Mouse (Mus musculus): ENCODE data around the gene Lenep. TPM values are rescaled to one million over a fixed set of nuclear protein-coding genes. Genes with fewer than 3 reads are reported as not detected.
"Not testable (repeated sequence)": the region's sequence is repeated elsewhere in the genome, so short reads cannot be mapped to it uniquely, and the experiment has no call there.

Gene Lenep
- polyA plus RNA-seq, 1 experiment from 2014 or later, result 0.15 TPM

DNA sequence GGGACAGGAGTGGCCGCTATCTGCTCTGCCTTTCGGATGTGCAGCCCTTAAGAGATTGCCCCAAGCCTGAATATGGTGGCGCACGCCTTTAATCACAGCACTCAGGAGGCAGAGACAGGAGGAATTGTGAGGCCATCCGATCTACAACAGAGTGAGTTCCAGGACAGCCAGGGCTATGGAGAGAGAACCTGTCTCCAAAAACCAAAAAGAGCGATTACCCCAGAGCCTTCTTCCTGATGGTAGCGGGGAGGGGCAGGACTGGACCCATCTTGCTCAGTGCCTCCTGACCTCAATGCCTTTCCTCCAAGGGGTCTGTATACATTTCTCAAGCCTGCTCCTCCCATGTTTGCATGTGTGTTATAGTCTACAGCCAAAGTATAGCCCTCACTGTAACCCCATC is 26.4 kb upstream of the Lenep start:
- peaks cover 63% of the 10 kb centered on the region for H3K36me3 ChIP-seq (replicated peaks)
- 96% methylated on average over 7 of the region's 7 CpGs for WGBS

DNA sequence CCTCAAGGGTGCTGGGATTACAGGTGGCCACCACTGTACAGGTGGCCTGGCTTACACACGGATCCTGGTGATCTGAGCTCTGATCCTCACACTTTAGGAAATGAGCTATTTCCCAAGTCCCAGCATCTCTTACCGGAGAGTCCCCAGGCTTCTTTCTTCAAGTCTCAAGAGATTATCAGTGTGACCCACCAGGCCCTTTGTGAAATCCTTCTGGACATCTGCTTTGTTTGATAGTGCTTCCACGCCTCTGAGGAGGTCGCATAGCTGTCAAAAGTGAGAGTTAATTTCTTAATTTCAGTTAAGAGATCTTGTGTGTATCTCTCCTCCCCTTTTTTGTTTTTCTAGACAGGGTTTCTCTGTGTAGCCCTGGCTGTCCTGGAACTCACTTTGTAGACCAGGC is 23.3 kb upstream of the Lenep start:
- Histone ChIP-seq H3K27me3 (ENCODE audit: poor library complexity, severe bottlenecking) (no peaks in the 10 kb centered on the region), H3K4me1 (peaks cover 41% of the 10 kb centered on the region), H3K36me3 (replicated peaks) (peaks cover 53% of the 10 kb centered on the region), H3K9me3 (no peaks in the 10 kb centered on the region), H3K27ac (no peak overlapping the region), H3K4me3 (no peak overlapping the region)
- 87% methylated on average over 4 of the region's 4 CpGs for WGBS
- DNase-seq (ENCODE audit: extremely low spot score, low spot score), result no peak

More for the DNA sequence above, 26.4 kb upstream of the Lenep start:
- not testable (repeated sequence) for H3K27me3 ChIP-seq (ENCODE audit: poor library complexity, severe bottlenecking); DNase-seq (ENCODE audit: extremely low spot score, low spot score); H3K9me3 ChIP-seq; H3K27ac ChIP-seq; H3K4me3 ChIP-seq
- peaks cover 34% of the 10 kb centered on the region for H3K4me1 ChIP-seq

DNA sequence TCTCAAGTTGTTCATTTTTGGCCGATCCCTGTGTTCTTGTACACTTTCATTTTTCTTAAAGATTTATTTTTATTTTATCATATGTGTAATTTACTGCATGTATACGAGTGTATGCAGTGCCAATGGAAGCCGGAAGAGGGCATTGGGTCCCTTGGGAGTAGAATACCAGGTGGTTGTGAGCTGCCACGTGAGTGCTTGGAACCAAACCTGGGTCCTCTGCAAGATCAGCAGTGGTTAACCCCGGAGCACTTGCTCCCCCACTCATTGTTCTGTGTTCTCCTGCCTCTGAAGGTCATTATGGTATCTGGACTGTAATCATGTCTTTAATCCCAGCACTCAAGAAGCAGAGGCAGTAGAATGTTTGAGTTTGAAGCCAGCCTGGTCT is 22.5 kb upstream of the Lenep start:
- H3K4me1 ChIP-seq, result peaks cover 41% of the 10 kb centered on the region
- H3K9me3 ChIP-seq, result no peaks in the 10 kb centered on the region
- H3K27ac ChIP-seq, result no peak overlapping the region
- no peak overlapping the region for H3K4me3 ChIP-seq
- WGBS, result 87% methylated on average over 5 of the region's 5 CpGs
- no peaks in the 10 kb centered on the region for H3K27me3 ChIP-seq (ENCODE audit: poor library complexity, severe bottlenecking)
- H3K36me3 ChIP-seq (replicated peaks), result peaks cover 53% of the 10 kb centered on the region
- no peak for DNase-seq (ENCODE audit: extremely low spot score, low spot score)

DNA sequence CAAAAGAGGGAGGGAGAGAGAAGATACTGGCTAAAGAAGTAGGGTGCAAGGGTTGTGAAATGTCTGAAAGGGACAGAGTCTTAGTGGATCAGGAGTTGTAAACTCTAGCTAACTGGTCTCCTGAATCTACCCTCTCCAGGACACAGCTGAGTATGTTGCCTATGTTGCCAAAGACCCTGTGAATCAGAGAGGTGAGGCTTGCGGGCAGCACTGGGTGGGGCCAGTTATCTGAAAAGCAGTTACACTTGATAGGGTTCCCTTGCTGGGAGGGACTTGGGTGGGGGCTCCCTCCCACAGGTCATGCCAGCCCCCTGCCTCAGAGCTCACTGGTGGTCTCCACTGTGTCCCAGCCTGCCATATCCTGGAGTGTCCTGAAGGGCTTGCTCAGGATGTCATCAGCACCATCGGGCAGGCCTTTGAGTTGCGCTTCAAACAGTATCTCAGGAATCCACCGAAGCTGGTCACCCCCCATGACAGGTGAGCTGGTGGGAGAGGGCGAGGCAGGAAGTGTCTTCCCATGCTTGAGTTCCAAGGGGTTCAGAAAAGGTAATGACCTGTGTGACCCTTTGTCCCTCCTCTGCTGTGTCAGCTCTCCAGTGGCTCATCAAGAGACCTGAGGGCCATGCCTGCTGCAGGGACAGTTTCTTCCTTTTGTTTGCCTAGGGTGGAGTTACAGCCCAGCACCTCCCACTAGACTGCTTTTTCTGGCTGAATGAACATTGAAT is 22.0 kb upstream of the Lenep start:
- H3K4me3 ChIP-seq, result no peak overlapping the region
- peaks cover 53% of the 10 kb centered on the region for H3K36me3 ChIP-seq (replicated peaks)
- WGBS, result 95% methylated on average over 5 of the region's 5 CpGs

DNA sequence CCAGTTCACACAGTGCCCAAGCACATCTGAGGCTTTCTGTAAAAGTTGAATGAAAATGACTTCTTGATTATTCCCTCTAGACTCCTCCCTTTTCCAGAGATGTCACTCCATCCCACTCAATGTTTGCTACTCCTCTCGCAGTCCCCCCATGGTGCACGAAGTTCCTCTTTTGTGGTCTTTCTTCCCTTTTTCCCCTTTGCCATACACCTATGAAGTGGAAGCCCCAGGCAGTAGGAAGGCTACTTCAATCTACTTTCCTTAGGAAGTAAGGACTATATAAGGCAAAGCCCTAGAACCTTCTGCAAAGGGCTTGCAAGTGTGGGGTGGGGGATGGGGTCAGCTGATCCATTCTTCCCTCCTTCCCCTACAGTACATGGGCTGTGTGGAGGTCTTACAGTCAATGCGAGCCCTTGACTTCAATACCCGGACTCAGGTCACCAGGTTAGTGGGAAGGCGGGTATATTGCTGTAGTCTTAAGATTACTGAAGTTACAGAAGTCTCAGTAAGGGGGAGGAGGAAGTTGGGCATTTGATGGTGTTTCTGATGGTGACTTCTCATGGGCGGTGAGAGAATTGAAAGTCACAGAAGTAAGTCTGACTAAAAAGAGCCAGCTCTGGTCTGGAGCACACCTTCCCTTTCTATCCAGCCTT is 20.1 kb upstream of the Lenep start:
- no peaks in the 10 kb centered on the region for H3K27me3 ChIP-seq (ENCODE audit: poor library complexity, severe bottlenecking)
- H3K36me3 ChIP-seq (replicated peaks), result peaks cover 47% of the 10 kb centered on the region
- WGBS, result 80% methylated on average over 6 of the region's 6 CpGs
- no peak for DNase-seq (ENCODE audit: extremely low spot score, low spot score)
- H3K4me1 ChIP-seq, result peaks cover 46% of the 10 kb centered on the region
- peak overlapping the region; percentile 86 for H3K27ac ChIP-seq
- peak overlapping the region; percentile 52 for H3K4me3 ChIP-seq
- no peaks in the 10 kb centered on the region for H3K9me3 ChIP-seq

More for the DNA sequence above, 22.0 kb upstream of the Lenep start:
- Histone ChIP-seq H3K4me1 (peaks cover 41% of the 10 kb centered on the region), H3K9me3 (no peaks in the 10 kb centered on the region), H3K27me3 (ENCODE audit: poor library complexity, severe bottlenecking) (no peaks in the 10 kb centered on the region), H3K27ac (no peak overlapping the region)
- DNase-seq (ENCODE audit: extremely low spot score, low spot score), result no peak

GRCm38 (mm10) chr3:89421810-89422473 is 19.3 kb upstream of the Lenep start:
- peaks cover 52% of the 10 kb centered on the region for H3K4me1 ChIP-seq
- H3K27me3 ChIP-seq (ENCODE audit: poor library complexity, severe bottlenecking), result no peaks in the 10 kb centered on the region
- no peak for DNase-seq (ENCODE audit: extremely low spot score, low spot score)
- peak overlapping the region; percentile 86 for H3K27ac ChIP-seq
- WGBS, result 5% methylated on average over 22 of the region's 22 CpGs
- no peaks in the 10 kb centered on the region for H3K9me3 ChIP-seq
- H3K4me3 ChIP-seq, result peak overlapping the region; percentile 52
- H3K36me3 ChIP-seq (replicated peaks), result peaks cover 40% of the 10 kb centered on the region

- Histone ChIP-seq H3K27ac (peak overlapping the region; percentile 86), H3K27me3 (ENCODE audit: poor library complexity, severe bottlenecking) (no peaks in the 10 kb centered on the region), H3K9me3 (no peaks in the 10 kb centered on the region), H3K36me3 (replicated peaks) (peaks cover 38% of the 10 kb centered on the region), H3K4me3 (peak overlapping the region; percentile 52), H3K4me1 (peaks cover 59% of the 10 kb centered on the region)
- 2% methylated on average over 11 of the region's 11 CpGs for whole genome bisulfite sequencing
- peak; percentile 73 for DNase-seq (ENCODE audit: extremely low spot score, low spot score)
These were observed 18.6 kb upstream of the Lenep start for GRCm38 (mm10) chr3:89421002-89421774.

- peak overlapping the region; percentile 52 for H3K4me3 ChIP-seq
- no peak for DNase-seq (ENCODE audit: extremely low spot score, low spot score)
- 61% methylated on average over 2 of the region's 2 CpGs for WGBS
These were observed 17.8 kb upstream of the Lenep start for GRCm38 (mm10) chr3:89420421-89420820.

GRCm38 (mm10) chr3:89419981-89420380 is 17.4 kb upstream of the Lenep start:
- Histone ChIP-seq H3K36me3 (replicated peaks) (peaks cover 41% of the 10 kb centered on the region), H3K4me1 (peaks cover 61% of the 10 kb centered on the region), H3K4me3 (peak overlapping the region; percentile 71), H3K9me3 (no peaks in the 10 kb centered on the region), H3K27ac (peak overlapping the region; percentile 93), H3K27me3 (ENCODE audit: poor library complexity, severe bottlenecking) (no peaks in the 10 kb centered on the region)
- 31% methylated on average over 3 of the region's 3 CpGs for WGBS
- DNase-seq (ENCODE audit: extremely low spot score, low spot score), result no peak

More at GRCm38 (mm10) chr3:89420421-89420820, 17.8 kb upstream of the Lenep start:
- H3K9me3 ChIP-seq, result no peaks in the 10 kb centered on the region
- peak overlapping the region; percentile 86 for H3K27ac ChIP-seq
- no peaks in the 10 kb centered on the region for H3K27me3 ChIP-seq (ENCODE audit: poor library complexity, severe bottlenecking)
- H3K36me3 ChIP-seq (replicated peaks), result peaks cover 40% of the 10 kb centered on the region
- peaks cover 61% of the 10 kb centered on the region for H3K4me1 ChIP-seq

- WGBS, result 4% methylated on average over 9 of the region's 9 CpGs
- H3K4me3 ChIP-seq, result peak overlapping the region; percentile 71
- peak overlapping the region; percentile 93 for H3K27ac ChIP-seq
- H3K9me3 ChIP-seq, result no peaks in the 10 kb centered on the region
- peak; percentile 27 for DNase-seq (ENCODE audit: extremely low spot score, low spot score)
- peaks cover 41% of the 10 kb centered on the region for H3K36me3 ChIP-seq (replicated peaks)
- peaks cover 61% of the 10 kb centered on the region for H3K4me1 ChIP-seq
- H3K27me3 ChIP-seq (ENCODE audit: poor library complexity, severe bottlenecking), result no peaks in the 10 kb centered on the region
These were observed 17.0 kb upstream of the Lenep start for GRCm38 (mm10) chr3:89419571-89419970.

- Histone ChIP-seq H3K27me3 (ENCODE audit: poor library complexity, severe bottlenecking) (no peaks in the 10 kb centered on the region), H3K27ac (peak overlapping the region; percentile 93), H3K4me1 (peaks cover 61% of the 10 kb centered on the region), H3K4me3 (peak overlapping the region; percentile 71), H3K36me3 (replicated peaks) (peaks cover 41% of the 10 kb centered on the region), H3K9me3 (no peaks in the 10 kb centered on the region)
- under 1% methylated on average over 16 of the region's 16 CpGs for WGBS
- DNase-seq (ENCODE audit: extremely low spot score, low spot score), result peak; percentile 85
These were observed 16.3 kb upstream of the Lenep start for GRCm38 (mm10) chr3:89418861-89419250.

GRCm38 (mm10) chr3:89418170-89418860 is 15.7 kb upstream of the Lenep start, which contains the start of the genes Cks1b and Shc1:
Cks1b (minus strand) TSS chr3:89418383.
Shc1 (plus strand) TSS chr3:89418443.
- under 1% methylated on average over 39 of the region's 39 CpGs for WGBS
- H3K9me3 ChIP-seq, result no peaks in the 10 kb centered on the region
- H3K4me1 ChIP-seq, result peaks cover 57% of the 10 kb centered on the region
- peaks cover 40% of the 10 kb centered on the region for H3K36me3 ChIP-seq (replicated peaks)
- H3K27me3 ChIP-seq (ENCODE audit: poor library complexity, severe bottlenecking), result no peaks in the 10 kb centered on the region
- H3K27ac ChIP-seq, result peak within 1 kb of the TSS; percentile 93
- peak within 1 kb of the TSS; percentile 71 for H3K4me3 ChIP-seq
- peak; percentile 97 for DNase-seq (ENCODE audit: extremely low spot score, low spot score)
